ENCODE assay signal across 8 mouse cellular contexts in genomic region chr3:117360528-117360927, GRCm38 (mm10). TPM values are rescaled to one million over a fixed set of nuclear protein-coding genes. Genes with fewer than 3 reads are reported as not detected.
DNase-seq lines count a peak whose midpoint lies in the region; ATAC-seq and TF ChIP-seq lines count a peak whose summit lies in the region.

TSS of gene Plppr4 (minus strand) at chr3:117360876.

- H3K4me3 ChIP-seq in heart, embryonic 15.5 days = peak within 1 kb of the TSS; percentile 59
- H3K4me3 ChIP-seq in embryonic facial prominence, embryonic 12.5 days = peak within 1 kb of the TSS; percentile 52
- H3K4me3 ChIP-seq in hindbrain, postnatal 0 days (ENCODE audit: low read length) = peak within 1 kb of the TSS; percentile 66
- H3K4me3 ChIP-seq in neural tube, embryonic 14.5 days (ENCODE audit: low read depth, low read length) = peak within 1 kb of the TSS; percentile 63

- no peaks in the 10 kb centered on the region for H3K9me3 ChIP-seq in heart, embryonic 15.5 days (replicated peaks)
- no peaks in the 10 kb centered on the region for H3K9me3 ChIP-seq in embryonic facial prominence, embryonic 12.5 days
- no peaks in the 10 kb centered on the region for H3K9me3 ChIP-seq in hindbrain, postnatal 0 days (ENCODE audit: low read length)
- H3K9me3 ChIP-seq in neural tube, embryonic 14.5 days (ENCODE audit: control insufficient read depth, low read length) = no peaks in the 10 kb centered on the region

- ATAC-seq in heart, embryonic 15.5 days (replicated peaks; ENCODE audit: insufficient number of reproducible peaks, insufficient read depth, low FRiP score, low read depth) = no peak
- no peak for ATAC-seq in embryonic facial prominence, embryonic 12.5 days (ENCODE audit: insufficient number of reproducible peaks, insufficient read depth, low FRiP score, low TSS enrichment)
- ATAC-seq in hindbrain, postnatal 0 days = peak; percentile 16; the same call in 1 of the 2 replicates
- no peak; the same call in 1 of the 2 replicates for ATAC-seq in neural tube, embryonic 14.5 days (ENCODE audit: low read depth)

- peak within 1 kb of the TSS; percentile 89 for H3K4me2 ChIP-seq in heart, embryonic 15.5 days
- H3K4me2 ChIP-seq in embryonic facial prominence, embryonic 12.5 days (replicated peaks) = peak within 1 kb of the TSS; percentile 90
- H3K4me2 ChIP-seq in hindbrain, postnatal 0 days (ENCODE audit: low read depth, low read length) = peak within 1 kb of the TSS; percentile 68
- H3K4me2 ChIP-seq in neural tube, embryonic 14.5 days (ENCODE audit: low read depth, low read length) = peak within 1 kb of the TSS; percentile 72

- no peak for TF ChIP-seq CTCF in hindbrain, postnatal 0 days (IDR thresholded peaks at IDR 0.05; ENCODE audit: low read depth)

- peak within 1 kb of the TSS; percentile 48 for H3K9ac ChIP-seq in heart, embryonic 15.5 days
- peak within 1 kb of the TSS; percentile 45; the same call in 1 of the 2 replicates for H3K9ac ChIP-seq in embryonic facial prominence, embryonic 12.5 days
- peak within 1 kb of the TSS; percentile 82 for H3K9ac ChIP-seq in hindbrain, postnatal 0 days (replicated peaks; ENCODE audit: low read length)
- peak within 1 kb of the TSS; percentile 61 for H3K9ac ChIP-seq in neural tube, embryonic 14.5 days (replicated peaks; ENCODE audit: low read depth, low read length)

- H3K36me3 ChIP-seq in heart, embryonic 15.5 days = no peaks in the 10 kb centered on the region
- no peaks in the 10 kb centered on the region for H3K36me3 ChIP-seq in embryonic facial prominence, embryonic 12.5 days
- no peaks in the 10 kb centered on the region for H3K36me3 ChIP-seq in hindbrain, postnatal 0 days (ENCODE audit: insufficient read depth, low read length)
- H3K36me3 ChIP-seq in neural tube, embryonic 14.5 days (ENCODE audit: control insufficient read depth, insufficient read depth, low read length) = no peaks in the 10 kb centered on the region

- H3K27ac ChIP-seq in heart, embryonic 15.5 days = no peak within 1 kb of the TSS
- H3K27ac ChIP-seq in embryonic facial prominence, embryonic 12.5 days = no peak within 1 kb of the TSS
- H3K27ac ChIP-seq in hindbrain, postnatal 0 days = peak within 1 kb of the TSS; percentile 94
- peak within 1 kb of the TSS; percentile 39 for H3K27ac ChIP-seq in neural tube, embryonic 14.5 days (ENCODE audit: low read depth, low read length)

- DNase-seq in heart, postnatal 14 days = no peak
- DNase-seq in hindbrain, postnatal 0 days (ENCODE audit: low spot score) = no peak
- no peak for DNase-seq in left cerebral cortex, postnatal 25 days (ENCODE audit: low spot score in 2 of 2)
- no peak for DNase-seq in spleen, postnatal 10 days (ENCODE audit: low spot score in 2 of 2)
- DNase-seq in thymus, adult 18-20 months = no peak

- intact Hi-C loops in heart, postnatal 14 days (cut with DNase I) = no loop called here
- intact Hi-C loops in left cerebral cortex, postnatal 25 days (cut with DNase I) = loop anchor here (10.0 kb wide), 1 partner anchor 456 kb away; no protein-coding TSS in a partner anchor

- WGBS in heart, embryonic 15.5 days = 44% methylated on average over 5 of the region's 5 CpGs
- 41% methylated on average over 5 of the region's 5 CpGs for WGBS in embryonic facial prominence, embryonic 12.5 days
- 18% methylated on average over 5 of the region's 5 CpGs for WGBS in hindbrain, postnatal 0 days
- WGBS in neural tube, embryonic 14.5 days = 32% methylated on average over 5 of the region's 5 CpGs

- no peaks in the 10 kb centered on the region for H3K27me3 ChIP-seq in heart, embryonic 15.5 days
- no peaks in the 10 kb centered on the region; the same call in none of the 2 replicates for H3K27me3 ChIP-seq in embryonic facial prominence, embryonic 12.5 days
- no peaks in the 10 kb centered on the region for H3K27me3 ChIP-seq in hindbrain, postnatal 0 days (ENCODE audit: insufficient read depth, low read length)
- no peaks in the 10 kb centered on the region for H3K27me3 ChIP-seq in neural tube, embryonic 14.5 days (ENCODE audit: control insufficient read depth, insufficient read depth, low read length)

- peaks cover 10% of the 10 kb centered on the region for H3K4me1 ChIP-seq in heart, embryonic 15.5 days (replicated peaks)
- H3K4me1 ChIP-seq in embryonic facial prominence, embryonic 12.5 days = peaks cover 4% of the 10 kb centered on the region; the same call in 1 of the 2 replicates
- H3K4me1 ChIP-seq in hindbrain, postnatal 0 days (ENCODE audit: insufficient read depth, low read length) = no peaks in the 10 kb centered on the region
- no peaks in the 10 kb centered on the region for H3K4me1 ChIP-seq in neural tube, embryonic 14.5 days (ENCODE audit: control insufficient read depth, insufficient read depth, low read length)

RNA-seq across cellular contexts. Expression of gene Plppr4, which starts in this region (rescaled TPM):
- 0.62 and 0.76 TPM in 2 replicates for polyA plus RNA-seq in heart, embryonic 15.5 days (2015; fragmentation: Nextera tagmentation; extraction: Ambion mirVana)
- under 1 TPM; 0.15 to 0.19 TPM for total RNA-seq in heart, postnatal 14 days (2021)
- 0.38 and 0.49 TPM in 2 replicates for polyA plus RNA-seq in embryonic facial prominence, embryonic 12.5 days (2016; fragmentation: Nextera tagmentation; extraction: Ambion mirVana)
- 64.1 and 83.1 TPM in 2 replicates for total RNA-seq in hindbrain, postnatal 0 days (2014; rRNA removed)
- polyA plus RNA-seq in hindbrain, postnatal 0 days (2015; fragmentation: Nextera tagmentation; extraction: Ambion mirVana) = 43.1 and 50.8 TPM in 2 replicates
- total RNA-seq in left cerebral cortex, postnatal 25 days (2021) = 100 to 1,000 TPM; 228 to 231 TPM
- 12.5 and 19.2 TPM in 2 replicates for polyA plus RNA-seq in neural tube, embryonic 14.5 days (2014; fragmentation: Nextera tagmentation; extraction: Ambion mirVana)

Comparison
In these comparisons a context has a peak if more than half of its experiments do, and no peak if none do; other contexts are left out.
1. RNA of gene Plppr4 (total RNA-seq): 228 to 231 TPM in left cerebral cortex, postnatal 25 days and 64.1 to 83.1 TPM in hindbrain, postnatal 0 days; 0.15 to 0.19 TPM in heart, postnatal 14 days; every median in the first group is over 10 times any median in the second.
2. H3K27ac ChIP-seq: peak in hindbrain, postnatal 0 days (single experiment) and neural tube, embryonic 14.5 days (single experiment); none in heart, embryonic 15.5 days (single experiment) and embryonic facial prominence, embryonic 12.5 days (single experiment).
3. Peak in every context shown above with its lines, with median percentiles within 50 percentile points of each other: H3K4me2 ChIP-seq, H3K4me3 ChIP-seq and H3K9ac ChIP-seq.